Mouse (Mus musculus) erythroblast, adult 5-6 weeks (primary cell): ENCODE results near the gene Dyrk1b. TPM values are rescaled to one million over a fixed set of nuclear protein-coding genes. Genes with fewer than 3 reads are reported as not detected.
"Not testable (repeated sequence)": the region's sequence is repeated elsewhere in the genome, so short reads cannot be mapped to it uniquely, and the experiment has no call there.

Experiments
- ATAC-seq: replicated peaks from 2 replicates; pipeline ENCODE4 v1.8.0; 2016; ENCODE audit warnings: moderate number of reproducible peaks, mild to moderate bottlenecking, moderate TSS enrichment, inconsistent platforms; ENCODE audit not compliant: poor library complexity, low FRiP score, severe bottlenecking
- total RNA-seq, 2 experiments: library from RNA; stranded (forward) in 1 of 2; stranded (reverse) in 1 of 2; fragments of 150-400 nt in 1 of 2; fragments of 200-764, 138-1000 nt in 1 of 2; gene quantifications; 2 replicates each; pipeline versions ENCODE4 v1.2.3 to v1.2.4; 2015 to 2017; ENCODE audit warnings: low replicate concordance in 2 of 2

Dyrk1b gene
- total RNA-seq (2015; ENCODE audit: low replicate concordance) (2.1 and 4.6 TPM in 2 replicates), total RNA-seq (2017; ENCODE audit: low replicate concordance) (6.4 and 6.6 TPM in 2 replicates)

GRCm38 (mm10) chr7:28179228-28179627, at the start of gene Dyrk1b:
Gene Dyrk1b (plus strand): TSS chr7:28179469.
- peak; percentile 89 for ATAC-seq

- ATAC-seq = no peak
Measured at GRCm38 (mm10) chr7:28137613-28138012, 41.7 kb upstream of the Dyrk1b start.

GRCm38 (mm10) chr7:28148263-28148662, 31.0 kb upstream of the Dyrk1b start:
- ATAC-seq = 0 out of 2 replicates have a peak, but pooled peaks have one; percentile 53

GRCm38 (mm10) chr7:28149841-28150240, 29.4 kb upstream of the Dyrk1b start:
- ATAC-seq = no peak

- ATAC-seq = no peak
Measured at GRCm38 (mm10) chr7:28151584-28152221, 27.6 kb upstream of the Dyrk1b start.

- not testable (repeated sequence) for ATAC-seq
Measured at GRCm38 (mm10) chr7:28153595-28153994, 25.7 kb upstream of the Dyrk1b start.

GRCm38 (mm10) chr7:28159292-28159691, 20.0 kb upstream of the Dyrk1b start:
- no peak for ATAC-seq

- ATAC-seq = no peak
Measured at GRCm38 (mm10) chr7:28159893-28160292, 19.4 kb upstream of the Dyrk1b start.

- ATAC-seq = no peak
Measured at GRCm38 (mm10) chr7:28161163-28161749, 18.0 kb upstream of the Dyrk1b start.

- ATAC-seq = no peak
Measured at GRCm38 (mm10) chr7:28165406-28165805, 13.9 kb upstream of the Dyrk1b start.

- ATAC-seq = peak; percentile 84
Measured at GRCm38 (mm10) chr7:28168320-28169115, 10.8 kb upstream of the Dyrk1b start.

- ATAC-seq = peak; percentile 92
Measured at GRCm38 (mm10) chr7:28169489-28170422, 9.5 kb upstream of the Dyrk1b start, which contains the start of gene Fbl. Gene Fbl (plus strand): TSS chr7:28169710.

- no peak for ATAC-seq
Measured at GRCm38 (mm10) chr7:28175358-28175757, 3.9 kb upstream of the Dyrk1b start.

GRCm38 (mm10) chr7:28179741-28180377, 590 bp downstream of the Dyrk1b start:
- ATAC-seq = peak; percentile 91

- peak; percentile 56 for ATAC-seq
Measured at GRCm38 (mm10) chr7:28180890-28181289, 1.6 kb downstream of the Dyrk1b start.

- ATAC-seq = no peak
Measured at GRCm38 (mm10) chr7:28181376-28181775, 2.1 kb downstream of the Dyrk1b start.

GRCm38 (mm10) chr7:28182320-28182719, 3.1 kb downstream of the Dyrk1b start:
- ATAC-seq = no peak

GRCm38 (mm10) chr7:28185884-28186283, 6.6 kb downstream of the Dyrk1b start:
- no peak for ATAC-seq

- ATAC-seq = no peak
Measured at GRCm38 (mm10) chr7:28186631-28187030, 7.4 kb downstream of the Dyrk1b start.
